ENCODE assay signal across 7 mouse cellular contexts in genomic region chr4:95082481-95083088, GRCm38 (mm10). TPM values are rescaled to one million over a fixed set of nuclear protein-coding genes. Genes with fewer than 3 reads are reported as not detected.
DNase-seq lines count a peak whose midpoint lies in the region; ATAC-seq lines count a peak whose summit lies in the region.

No protein-coding gene starts in this region.

- peak; percentile 57 for ATAC-seq in granulocyte monocyte progenitor cell, adult 5-6 weeks (replicated peaks; ENCODE audit: poor library complexity, severe bottlenecking)
- ATAC-seq in megakaryocyte, adult 5-6 weeks (ENCODE audit: poor library complexity, severe bottlenecking) = 0 out of 2 replicates have a peak, but pooled peaks have one; percentile 9
- ATAC-seq in inflammation-experienced regulatory T-cells, adult 6 months = no peak
- ATAC-seq in frontal cortex, adult (ENCODE audit: low TSS enrichment) = no peak

- peak; percentile 82 for DNase-seq in adrenal gland, adult 2 months
- DNase-seq in cerebellum, adult 18-20 months = peak; percentile 44 to 55
- DNase-seq in kidney, adult 8-10 months = peak; percentile 65 to 67

RNA-seq across cellular contexts. Expression of gene Jun, which starts 30.6 kb away (rescaled TPM):
- 100 to 1,000 TPM; 137 to 233 TPM for total RNA-seq in adrenal gland, adult 2 months (2021)
- 187 and 234 TPM in 2 replicates for polyA plus RNA-seq in adrenal gland, adult 2 months (2012; rRNA removed)
- total RNA-seq in granulocyte monocyte progenitor cell, adult 5-6 weeks (2014; fragmentation: Nextera tagmentation) = 16.9 and 26.1 TPM in 2 replicates
- total RNA-seq in granulocyte monocyte progenitor cell, adult 5-6 weeks (2017) = 173 and 195 TPM in 2 replicates
- 88.4 and 91.5 TPM in 2 replicates for total RNA-seq in megakaryocyte, adult 5-6 weeks (2015)
- 141 and 162 TPM in 2 replicates for total RNA-seq in megakaryocyte, adult 5-6 weeks (2017)
- 10 to 100 TPM in 2 of 3 experiments, 1 to 10 TPM in 1; 7.3 to 33.5 (median 20.9) TPM for polyA plus RNA-seq in inflammation-experienced regulatory T-cells, adult 6 months (2017; shearing (Covaris generic))

Comparison
In these comparisons a context has a peak if more than half of its experiments do, and no peak if none do; other contexts are left out.
1. ATAC-seq: peak in granulocyte monocyte progenitor cell, adult 5-6 weeks (single experiment) and megakaryocyte, adult 5-6 weeks (single experiment); none in inflammation-experienced regulatory T-cells, adult 6 months (single experiment) and frontal cortex, adult (single experiment).
2. Peak in every context shown above with its lines, with median percentiles within 50 percentile points of each other: DNase-seq.